In genomic region chr12:78077285-78077684, GRCm38 (mm10) we compare ENCODE assay signal across 23 mouse cellular contexts.
DNase-seq lines count a peak whose midpoint lies in the region; ATAC-seq and TF ChIP-seq lines count a peak whose summit lies in the region.
"Had no signal": no experiment of that assay in that cellular context is flagged by ENCODE, and none has a peak within 500 bp of the region (broad histone marks: within the 10 kb centered on the region; RNA-seq: fewer than 3 reads in every experiment).

No protein-coding gene starts in this region.

- no peak overlapping the region for H3K4me3 ChIP-seq in hindbrain, postnatal 0 days (ENCODE audit: low read length)
- H3K4me3 ChIP-seq in hindbrain, embryonic 12.5 days, result no peak overlapping the region
- H3K4me3 ChIP-seq: forebrain, embryonic 12.5 days; heart, embryonic 13.5 days; layer of hippocampus, adult 2 months; liver, embryonic 13.5 days; midbrain, embryonic 12.5 days; myocyte; neural tube, embryonic 15.5 days had no signal

- H3K27ac ChIP-seq in hindbrain, postnatal 0 days, result no peak overlapping the region
- H3K27ac ChIP-seq in hindbrain, embryonic 12.5 days, result no peak overlapping the region
- H3K27ac ChIP-seq: forebrain, embryonic 12.5 days; heart, embryonic 13.5 days; layer of hippocampus, adult 2 months; liver, embryonic 13.5 days; midbrain, embryonic 12.5 days; neural tube, embryonic 15.5 days had no signal

- DNase-seq in gastrocnemius, adult 18-20 months (ENCODE audit: low spot score), result peak; percentile 30
- no peak for DNase-seq in gastrocnemius, postnatal 25 days
- peak; percentile 33 for DNase-seq in hindbrain, postnatal 0 days (ENCODE audit: low spot score)
- DNase-seq in lung, postnatal 36 days, result peak; percentile 29
- DNase-seq in lung, postnatal 25 days (ENCODE audit: low spot score), result no peak
- no peak for DNase-seq in spleen, postnatal 4 days (ENCODE audit: low spot score in 2 of 2)
- DNase-seq: adrenal gland, postnatal 14 days; cerebellum, adult 11 months; cerebellum, postnatal 14 days; gastrocnemius, postnatal 10 days; kidney, adult 8-10 months; kidney, postnatal 14 days; liver, embryonic 13.5 days; spleen, adult 18-20 months; thymus, postnatal 36 days had no signal

- ATAC-seq in hindbrain, postnatal 0 days, result no peak
- no peak for ATAC-seq in hindbrain, embryonic 12.5 days (ENCODE audit: low FRiP score)

- H3K9ac ChIP-seq in hindbrain, postnatal 0 days (replicated peaks; ENCODE audit: low read length), result no peak overlapping the region
- H3K9ac ChIP-seq in hindbrain, embryonic 12.5 days, result no peak overlapping the region
- H3K9ac ChIP-seq: forebrain, embryonic 12.5 days; heart, embryonic 13.5 days; liver, embryonic 13.5 days; midbrain, embryonic 12.5 days; neural tube, embryonic 15.5 days had no signal

- no peaks in the 10 kb centered on the region for H3K27me3 ChIP-seq in hindbrain, postnatal 0 days (ENCODE audit: insufficient read depth, low read length)
- H3K27me3 ChIP-seq in hindbrain, embryonic 12.5 days, result no peaks in the 10 kb centered on the region
- H3K27me3 ChIP-seq: CH12.LX; forebrain, embryonic 12.5 days; heart, embryonic 13.5 days; liver, embryonic 13.5 days; midbrain, embryonic 12.5 days; neural tube, embryonic 15.5 days had no signal

- no peak for TF ChIP-seq CTCF in hindbrain, postnatal 0 days (IDR thresholded peaks at IDR 0.05; ENCODE audit: low read depth)

- H3K36me3 ChIP-seq in hindbrain, postnatal 0 days (ENCODE audit: insufficient read depth, low read length), result no peaks in the 10 kb centered on the region
- H3K36me3 ChIP-seq in hindbrain, embryonic 12.5 days, result no peaks in the 10 kb centered on the region
- H3K36me3 ChIP-seq: forebrain, embryonic 12.5 days; heart, embryonic 13.5 days; liver, embryonic 13.5 days; midbrain, embryonic 12.5 days; neural tube, embryonic 15.5 days had no signal

- no peaks in the 10 kb centered on the region for H3K9me3 ChIP-seq in hindbrain, postnatal 0 days (ENCODE audit: low read length)
- H3K9me3 ChIP-seq in hindbrain, embryonic 12.5 days (replicated peaks), result no peaks in the 10 kb centered on the region
- H3K9me3 ChIP-seq: forebrain, embryonic 12.5 days; heart, embryonic 13.5 days; liver, embryonic 13.5 days; midbrain, embryonic 12.5 days; neural tube, embryonic 15.5 days had no signal

- no peaks in the 10 kb centered on the region for H3K4me1 ChIP-seq in hindbrain, postnatal 0 days (ENCODE audit: insufficient read depth, low read length)
- H3K4me1 ChIP-seq in hindbrain, embryonic 12.5 days, result no peaks in the 10 kb centered on the region
- H3K4me1 ChIP-seq: forebrain, embryonic 12.5 days; liver, embryonic 13.5 days; midbrain, embryonic 12.5 days; neural tube, embryonic 15.5 days had no signal

- no peak overlapping the region for H3K4me2 ChIP-seq in hindbrain, postnatal 0 days (ENCODE audit: low read depth, low read length)
- H3K4me2 ChIP-seq in hindbrain, embryonic 12.5 days (replicated peaks), result no peak overlapping the region
- H3K4me2 ChIP-seq: forebrain, embryonic 12.5 days; heart, embryonic 13.5 days; liver, embryonic 13.5 days; midbrain, embryonic 12.5 days; neural tube, embryonic 15.5 days had no signal

- WGBS in hindbrain, postnatal 0 days, result 50% methylated on average over 5 of the region's 5 CpGs
- WGBS in hindbrain, embryonic 12.5 days, result 53% methylated on average over 5 of the region's 5 CpGs

Comparison
In these comparisons a context has a peak if more than half of its experiments do, and no peak if none do; other contexts are left out.
1. DNase-seq: peak in gastrocnemius, adult 18-20 months (single experiment), hindbrain, postnatal 0 days (single experiment) and lung, postnatal 36 days (single experiment); none in gastrocnemius, postnatal 25 days (single experiment), lung, postnatal 25 days (single experiment) and spleen, postnatal 4 days (0 of 2).